Mouse (Mus musculus) small intestine, adult 2 months (tissue): ENCODE measurements around the gene Vmn1r90.

ENCODE experiments used
- CTCF ChIP-seq: fragments of 200-500 bp; IDR thresholded peaks from 2 replicates; pipeline ENCODE4 v1.5.1; 2012; ENCODE audit warnings: low read depth, mild to moderate bottlenecking, control low read depth, inconsistent platforms, low read length, moderate library complexity, mixed read lengths; ENCODE audit not compliant: insufficient replicate concordance, insufficient read length; ENCODE audit errors: extremely low read depth
- POLR2A ChIP-seq: fragments of 200-500 bp; IDR thresholded peaks from 2 replicates; pipeline ENCODE4 v1.6.1; 2012; ENCODE audit warnings: low read depth, mild to moderate bottlenecking, control low read depth, inconsistent platforms, low read length, moderate library complexity

DNA sequence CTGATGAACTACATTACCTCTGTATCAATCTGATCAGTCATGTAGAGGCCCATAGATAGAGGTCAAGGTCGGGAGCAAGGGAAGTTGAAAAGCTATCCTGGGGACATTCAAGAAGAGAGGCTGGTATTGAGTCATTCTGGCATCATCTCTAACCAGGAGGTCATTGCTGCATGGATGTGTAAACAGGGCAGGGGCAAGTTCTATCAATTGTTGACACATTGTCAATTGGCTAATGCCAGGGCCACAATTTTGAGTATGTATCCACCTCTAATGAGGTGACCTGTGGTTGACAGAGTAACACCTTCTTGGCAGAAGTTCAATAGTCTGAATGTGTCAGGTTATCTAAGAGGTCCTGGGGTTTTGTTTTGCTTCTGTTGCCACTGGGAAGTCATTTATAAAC, 38.0 kb downstream of the Vmn1r90 start:
- TF ChIP-seq CTCF (no peak), POLR2A (no peak)
